Mouse (Mus musculus) c-Kit-positive CD71-positive TER-119-negative erythroid progenitor cells, embryonic 14.5 days (primary cell): ENCODE measurements around the gene Gm20388.

ENCODE experiments used
- DNase-seq: peaks from one replicate; pipeline ENCODE4 v3.0.0-alpha.2; 2013; ENCODE audit warnings: low read depth

The Gm20388 gene

GRCm38 (mm10) chr8:123684806-123685205 lies 3774.2 kb downstream of the Gm20388 start:
- DNase-seq: no peak

- no peak for DNase-seq
Measured at GRCm38 (mm10) chr8:123685477-123685876, 3774.8 kb downstream of the Gm20388 start.

- DNase-seq: no peak
Measured at GRCm38 (mm10) chr8:123687826-123688225, 3777.2 kb downstream of the Gm20388 start.

GRCm38 (mm10) chr8:123692165-123692962 lies 3781.7 kb downstream of the Gm20388 start:
- DNase-seq: no peak

GRCm38 (mm10) chr8:123696167-123696566 lies 3785.5 kb downstream of the Gm20388 start:
- DNase-seq: no peak

- DNase-seq: no peak
Measured at GRCm38 (mm10) chr8:123697329-123697728, 3786.7 kb downstream of the Gm20388 start.

GRCm38 (mm10) chr8:123700399-123701070 lies 3789.9 kb downstream of the Gm20388 start:
- no peak for DNase-seq

- DNase-seq: no peak
Measured at GRCm38 (mm10) chr8:123701952-123702587, 3791.4 kb downstream of the Gm20388 start.

- no peak for DNase-seq
Measured at GRCm38 (mm10) chr8:123705376-123705775, 3794.7 kb downstream of the Gm20388 start.

- DNase-seq: no peak
Measured at GRCm38 (mm10) chr8:123707137-123707536, 3796.5 kb downstream of the Gm20388 start.

- DNase-seq: no peak
Measured at GRCm38 (mm10) chr8:123708729-123709128, 3798.1 kb downstream of the Gm20388 start.

- DNase-seq: no peak
Measured at GRCm38 (mm10) chr8:123710335-123710734, 3799.7 kb downstream of the Gm20388 start.

- no peak for DNase-seq
Measured at GRCm38 (mm10) chr8:123714451-123714850, 3803.8 kb downstream of the Gm20388 start.

GRCm38 (mm10) chr8:123715916-123716592 lies 3805.4 kb downstream of the Gm20388 start:
- no peak for DNase-seq

GRCm38 (mm10) chr8:123717104-123717503 lies 3806.5 kb downstream of the Gm20388 start:
- DNase-seq: no peak

- no peak for DNase-seq
Measured at GRCm38 (mm10) chr8:123717516-123718490, 3807.2 kb downstream of the Gm20388 start.

GRCm38 (mm10) chr8:123718752-123719151 lies 3808.1 kb downstream of the Gm20388 start:
- DNase-seq: no peak

GRCm38 (mm10) chr8:123719280-123719679 lies 3808.6 kb downstream of the Gm20388 start:
- DNase-seq: no peak

- no peak for DNase-seq
Measured at GRCm38 (mm10) chr8:123719811-123720210, 3809.2 kb downstream of the Gm20388 start.

GRCm38 (mm10) chr8:123720471-123721001 lies 3809.9 kb downstream of the Gm20388 start:
- peak; percentile 56 for DNase-seq

GRCm38 (mm10) chr8:123722245-123722644 lies 3811.6 kb downstream of the Gm20388 start:
- peak; percentile 66 for DNase-seq
